Mouse (Mus musculus) hindbrain, embryonic 10.5 days (tissue): ENCODE results near the gene Olfr1396. TPM values are rescaled to one million over a fixed set of nuclear protein-coding genes. Genes with fewer than 3 reads are reported as not detected.

Experiments
- DNase-seq: peaks from one replicate; pipeline ENCODE4 v3.0.0-alpha.2; 2017; ENCODE audit warnings: low spot score
- H3K27ac ChIP-seq: fragments of 300-500 bp; sonication (generic); 2 replicates; pipeline ENCODE4 v1.5.1; 2016; ENCODE audit warnings: mild to moderate bottlenecking, moderate library complexity
- H3K27me3 ChIP-seq: fragments of 300-500 bp; sonication (generic); 2 replicates; pipeline ENCODE4 v1.6.1; 2016; ENCODE audit warnings: mild to moderate bottlenecking; ENCODE audit not compliant: poor library complexity, insufficient read depth, severe bottlenecking
- H3K36me3 ChIP-seq: fragments of 300-500 bp; sonication (generic); 2 replicates; pipeline ENCODE4 v1.6.1; 2016; ENCODE audit warnings: mild to moderate bottlenecking, moderate library complexity
- H3K4me1 ChIP-seq: fragments of 300-500 bp; sonication (generic); replicated peaks from 2 replicates; pipeline ENCODE4 v1.6.1; 2016; ENCODE audit warnings: mild to moderate bottlenecking
- H3K4me3 ChIP-seq: fragments of 300-500 bp; sonication (generic); 2 replicates; pipeline ENCODE4 v1.5.1; 2016; ENCODE audit warnings: mild to moderate bottlenecking, moderate library complexity
- H3K9me3 ChIP-seq: fragments of 300-500 bp; sonication (generic); 2 replicates; pipeline ENCODE4 v1.6.1; 2016; ENCODE audit warnings: mild to moderate bottlenecking, moderate library complexity
- WGBS: fragments of 180-500 bp; shearing (Covaris S2); methylation state at CpG from one replicate; pipeline ENCODE4 v1.1.7; 2016; 5-methylcytosine and 5-hydroxymethylcytosine counted together
- polyA plus RNA-seq: library from polyadenylated mRNA; unstranded; fragments of >200 nt; fragmentation: Nextera tagmentation; extraction: Ambion mirVana; gene quantifications from 2 replicates; pipeline ENCODE4 v1.2.1, GENCODE M21; 2016

The Olfr1396 gene
- polyA plus RNA-seq, 1 experiment from 2014 or later, result not detected

- H3K27ac ChIP-seq, result no peak overlapping the region
- DNase-seq, result peak; percentile 82
- 20% methylated on average over 8 of the region's 8 CpGs for WGBS
Observed at GRCm38 (mm10) chr11:49103047-49103693, 11.5 kb downstream of the Olfr1396 start.

GRCm38 (mm10) chr11:49101500-49101899 lies 13.2 kb downstream of the Olfr1396 start:
- H3K4me1 ChIP-seq, result peaks cover 7% of the 10 kb centered on the region; the same call in 1 of the 2 replicates
- no peaks in the 10 kb centered on the region for H3K36me3 ChIP-seq
- no peak overlapping the region for H3K27ac ChIP-seq
- no peak for DNase-seq
- H3K4me3 ChIP-seq, result no peak overlapping the region
- WGBS, result 54% methylated on average over 5 of the region's 5 CpGs
- no peaks in the 10 kb centered on the region; the same call in 1 of the 2 replicates for H3K27me3 ChIP-seq
- H3K9me3 ChIP-seq, result no peaks in the 10 kb centered on the region

More at GRCm38 (mm10) chr11:49103047-49103693, 11.5 kb downstream of the Olfr1396 start:
- Histone ChIP-seq H3K4me3 (no peak overlapping the region), H3K36me3 (no peaks in the 10 kb centered on the region), H3K4me1 (peaks cover 7% of the 10 kb centered on the region; the same call in 1 of the 2 replicates), H3K27me3 (no peaks in the 10 kb centered on the region; the same call in 1 of the 2 replicates), H3K9me3 (no peaks in the 10 kb centered on the region)

GRCm38 (mm10) chr11:49100409-49100808 lies 14.3 kb downstream of the Olfr1396 start:
- H3K9me3 ChIP-seq, result no peaks in the 10 kb centered on the region
- no peaks in the 10 kb centered on the region for H3K36me3 ChIP-seq
- no peaks in the 10 kb centered on the region; the same call in 1 of the 2 replicates for H3K27me3 ChIP-seq
- WGBS, result 80% methylated on average over 3 of the region's 3 CpGs
- H3K4me1 ChIP-seq, result peaks cover 7% of the 10 kb centered on the region; the same call in 1 of the 2 replicates
- DNase-seq, result no peak
- no peak overlapping the region for H3K27ac ChIP-seq
- H3K4me3 ChIP-seq, result no peak overlapping the region

- Histone ChIP-seq H3K27me3 (no peaks in the 10 kb centered on the region), H3K27ac (no peak overlapping the region), H3K9me3 (no peaks in the 10 kb centered on the region), H3K36me3 (no peaks in the 10 kb centered on the region), H3K4me3 (no peak overlapping the region), H3K4me1 (no peaks in the 10 kb centered on the region)
- WGBS, result 89% methylated on average over 4 of the region's 4 CpGs
- DNase-seq, result no peak
Observed at GRCm38 (mm10) chr11:49095367-49095766, 19.3 kb downstream of the Olfr1396 start.

- DNase-seq, result no peak
- H3K4me3 ChIP-seq, result no peak overlapping the region
- no peaks in the 10 kb centered on the region for H3K9me3 ChIP-seq
- no peaks in the 10 kb centered on the region for H3K4me1 ChIP-seq
- 91% methylated on average over 6 of the region's 6 CpGs for WGBS
- H3K36me3 ChIP-seq, result no peaks in the 10 kb centered on the region
- H3K27ac ChIP-seq, result no peak overlapping the region
- no peaks in the 10 kb centered on the region for H3K27me3 ChIP-seq
Observed at GRCm38 (mm10) chr11:49093861-49094660, 20.6 kb downstream of the Olfr1396 start.

- H3K27me3 ChIP-seq, result no peaks in the 10 kb centered on the region
- peaks cover 8% of the 10 kb centered on the region for H3K4me1 ChIP-seq
- WGBS, result 87% methylated on average over 2 of the region's 2 CpGs
- H3K9me3 ChIP-seq, result no peaks in the 10 kb centered on the region
- DNase-seq, result no peak
- no peaks in the 10 kb centered on the region for H3K36me3 ChIP-seq
- no peak overlapping the region for H3K27ac ChIP-seq
- no peak overlapping the region for H3K4me3 ChIP-seq
Observed at GRCm38 (mm10) chr11:49092786-49093185, 21.9 kb downstream of the Olfr1396 start.

- Histone ChIP-seq H3K4me1 (peaks cover 8% of the 10 kb centered on the region), H3K36me3 (no peaks in the 10 kb centered on the region), H3K27me3 (no peaks in the 10 kb centered on the region), H3K4me3 (no peak overlapping the region), H3K27ac (no peak overlapping the region), H3K9me3 (no peaks in the 10 kb centered on the region)
- no peak for DNase-seq
- WGBS, result 95% methylated on average over 1 of the region's 1 CpGs
Observed at GRCm38 (mm10) chr11:49092053-49092586, 22.6 kb downstream of the Olfr1396 start.

GRCm38 (mm10) chr11:49091171-49091570 lies 23.5 kb downstream of the Olfr1396 start:
- H3K9me3 ChIP-seq, result no peaks in the 10 kb centered on the region
- H3K4me3 ChIP-seq, result no peak overlapping the region
- H3K27ac ChIP-seq, result no peak overlapping the region
- H3K27me3 ChIP-seq, result no peaks in the 10 kb centered on the region
- no peak for DNase-seq
- H3K36me3 ChIP-seq, result no peaks in the 10 kb centered on the region
- WGBS, result 83% methylated on average over 4 of the region's 4 CpGs
- H3K4me1 ChIP-seq, result peaks cover 8% of the 10 kb centered on the region

GRCm38 (mm10) chr11:49090551-49090950 lies 24.1 kb downstream of the Olfr1396 start:
- peaks cover 8% of the 10 kb centered on the region for H3K4me1 ChIP-seq
- H3K27ac ChIP-seq, result no peak overlapping the region
- 94% methylated on average over 5 of the region's 5 CpGs for WGBS
- H3K4me3 ChIP-seq, result no peak overlapping the region
- no peaks in the 10 kb centered on the region for H3K27me3 ChIP-seq
- no peaks in the 10 kb centered on the region for H3K9me3 ChIP-seq
- no peak for DNase-seq
- no peaks in the 10 kb centered on the region for H3K36me3 ChIP-seq

- no peaks in the 10 kb centered on the region for H3K36me3 ChIP-seq
- no peak overlapping the region for H3K27ac ChIP-seq
- no peaks in the 10 kb centered on the region for H3K9me3 ChIP-seq
- no peak overlapping the region for H3K4me3 ChIP-seq
- no peak for DNase-seq
- 92% methylated on average over 3 of the region's 3 CpGs for WGBS
- peaks cover 8% of the 10 kb centered on the region for H3K4me1 ChIP-seq
- H3K27me3 ChIP-seq, result no peaks in the 10 kb centered on the region
Observed at GRCm38 (mm10) chr11:49089735-49090507, 24.8 kb downstream of the Olfr1396 start.

GRCm38 (mm10) chr11:49088990-49089652 lies 25.6 kb downstream of the Olfr1396 start:
- WGBS, result 84% methylated on average over 5 of the region's 5 CpGs
- Histone ChIP-seq H3K36me3 (no peaks in the 10 kb centered on the region), H3K27ac (no peak overlapping the region), H3K27me3 (no peaks in the 10 kb centered on the region), H3K4me3 (no peak overlapping the region), H3K9me3 (no peaks in the 10 kb centered on the region), H3K4me1 (peaks cover 8% of the 10 kb centered on the region)
- DNase-seq, result no peak
